Mouse (Mus musculus): Measurements from ENCODE around the gene Trim31.

Gene Trim31

GRCm38 (mm10) chr17:36897065-36897464, 853 bp upstream of the Trim31 start:
- DNase-seq = no peak

GRCm38 (mm10) chr17:36899376-36899775, 1.5 kb downstream of the Trim31 start:
- no peak for DNase-seq

GRCm38 (mm10) chr17:36900001-36900400, 2.1 kb downstream of the Trim31 start:
- DNase-seq = no peak

- no peak for DNase-seq
These were observed 2.8 kb downstream of the Trim31 start for GRCm38 (mm10) chr17:36900691-36901090.

- DNase-seq = no peak
These were observed 5.7 kb downstream of the Trim31 start for GRCm38 (mm10) chr17:36903651-36904050.

- DNase-seq = no peak
These were observed 10.3 kb downstream of the Trim31 start for GRCm38 (mm10) chr17:36908235-36908634.

GRCm38 (mm10) chr17:36909802-36910201, 11.9 kb downstream of the Trim31 start:
- no peak for DNase-seq

- DNase-seq = peak in 1 of 2 experiments; percentile 6
These were observed 14.1 kb downstream of the Trim31 start for GRCm38 (mm10) chr17:36912031-36912430.

- peak; percentile 56 to 82 for DNase-seq
These were observed 16.2 kb downstream of the Trim31 start for GRCm38 (mm10) chr17:36914108-36914507.

- peak; percentile 17 to 68 for DNase-seq
These were observed 17.2 kb downstream of the Trim31 start for GRCm38 (mm10) chr17:36915076-36915475.

- no peak for DNase-seq
These were observed 22.3 kb downstream of the Trim31 start for GRCm38 (mm10) chr17:36920239-36920638.

GRCm38 (mm10) chr17:36922715-36923114, 24.8 kb downstream of the Trim31 start:
- DNase-seq = no peak

GRCm38 (mm10) chr17:36923491-36923890, 25.6 kb downstream of the Trim31 start:
- DNase-seq = no peak

- DNase-seq = no peak
These were observed 29.7 kb downstream of the Trim31 start for GRCm38 (mm10) chr17:36927496-36928120.

GRCm38 (mm10) chr17:36929236-36929932, 31.5 kb downstream of the Trim31 start:
- no peak for DNase-seq

- DNase-seq = peak in 1 of 2 experiments; percentile 26
These were observed 32.3 kb downstream of the Trim31 start for GRCm38 (mm10) chr17:36930233-36930632.

- DNase-seq = no peak
These were observed 33.2 kb downstream of the Trim31 start for GRCm38 (mm10) chr17:36931130-36931529.

GRCm38 (mm10) chr17:36931806-36932205, 33.9 kb downstream of the Trim31 start:
- DNase-seq = peak in 1 of 2 experiments; percentile 42

GRCm38 (mm10) chr17:36938056-36938455, 40.1 kb downstream of the Trim31 start:
- no peak for DNase-seq

- DNase-seq = peak; percentile 43 to 45
These were observed 44.5 kb downstream of the Trim31 start for GRCm38 (mm10) chr17:36942391-36942790.

- no peak for DNase-seq
These were observed 45.0 kb downstream of the Trim31 start, which contains the start of gene Rnf39 for GRCm38 (mm10) chr17:36942791-36943471. Rnf39 (plus strand) TSS chr17:36942918.

GRCm38 (mm10) chr17:36943691-36944090, 45.8 kb downstream of the Trim31 start:
- no peak for DNase-seq

GRCm38 (mm10) chr17:36944121-36944775, 46.3 kb downstream of the Trim31 start:
- no peak for DNase-seq
